Mouse (Mus musculus): ENCODE measurements around the gene Pcbp2.

DNA sequence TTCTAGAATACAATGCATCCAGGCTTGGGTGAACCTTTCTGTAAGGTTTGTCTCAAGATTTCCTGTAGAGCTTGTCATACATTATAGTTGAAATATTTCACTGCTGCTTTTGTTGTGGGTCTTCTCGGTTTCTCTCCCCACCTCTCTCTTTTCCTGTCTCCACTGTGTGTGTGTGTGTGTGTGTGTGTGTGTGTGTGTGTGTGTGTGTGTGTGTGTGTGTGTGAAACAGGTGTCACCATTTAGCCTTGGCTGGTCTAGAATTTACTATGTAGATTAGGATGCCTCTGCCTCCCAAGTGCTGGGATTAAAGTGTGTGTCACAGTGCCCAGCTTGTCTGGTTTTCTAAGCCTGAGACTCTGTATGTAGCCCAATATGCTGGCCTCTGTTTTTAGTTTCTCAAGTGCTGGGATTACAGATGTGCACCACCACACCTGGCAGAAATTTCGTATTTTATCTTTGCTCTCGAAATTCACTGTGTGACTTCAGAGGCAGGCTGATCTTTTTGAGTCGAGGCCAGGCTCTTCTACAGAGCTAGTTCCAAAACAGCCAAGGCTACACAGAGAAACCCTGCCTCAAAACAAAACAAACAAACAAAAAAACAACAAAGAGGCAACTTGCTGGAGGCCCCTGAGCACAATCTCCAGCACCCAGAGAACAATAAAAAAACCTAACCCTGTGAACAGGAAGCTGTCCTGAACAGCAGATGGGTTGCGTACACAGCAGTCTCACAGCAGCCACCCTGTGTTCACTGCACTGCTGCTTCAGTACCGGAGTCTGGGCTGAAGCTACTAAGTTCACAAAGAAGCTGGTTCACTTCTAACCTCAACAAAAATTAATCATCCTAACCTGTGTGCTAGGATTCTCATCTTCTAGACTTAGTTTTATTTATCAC is 56.0 kb downstream of the Pcbp2 start:
- TF ChIP-seq CTCF (IDR thresholded peaks at IDR 0.05; ENCODE audit: low read depth): no peak
- TF ChIP-seq EP300 (IDR thresholded peaks at IDR 0.05; ENCODE audit: low read depth): no peak

Measured in liver, postnatal 0 days (tissue).